ENCODE assay signal across 28 mouse cellular contexts in genomic region chr11:96174881-96175280, GRCm38 (mm10). TPM values are rescaled to one million over a fixed set of nuclear protein-coding genes. Genes with fewer than 3 reads are reported as not detected.
DNase-seq lines count a peak whose midpoint lies in the region; ATAC-seq lines count a peak whose summit lies in the region.
"Had no signal": no experiment of that assay in that cellular context is flagged by ENCODE, and none has a peak within 500 bp of the region (broad histone marks: within the 10 kb centered on the region; RNA-seq: fewer than 3 reads in every experiment).

No protein-coding gene starts in this region.

- no peak overlapping the region for H3K27ac ChIP-seq in hindbrain, embryonic 11.5 days (ENCODE audit: low read depth, low read length)
- H3K27ac ChIP-seq in hindbrain, embryonic 12.5 days = no peak overlapping the region
- no peak overlapping the region for H3K27ac ChIP-seq in neural tube, embryonic 15.5 days (replicated peaks)
- H3K27ac ChIP-seq: forebrain, embryonic 12.5 days; forebrain, embryonic 15.5 days; heart, embryonic 15.5 days; hindbrain, embryonic 10.5 days; hindbrain, embryonic 15.5 days had no signal

- no peak overlapping the region for H3K4me3 ChIP-seq in hindbrain, embryonic 11.5 days (ENCODE audit: low read depth, low read length)
- no peak overlapping the region for H3K4me3 ChIP-seq in hindbrain, embryonic 12.5 days
- no peak overlapping the region for H3K4me3 ChIP-seq in neural tube, embryonic 15.5 days (replicated peaks)
- H3K4me3 ChIP-seq: forebrain, embryonic 12.5 days; forebrain, embryonic 15.5 days; heart, embryonic 12.5 days; heart, embryonic 15.5 days; hindbrain, embryonic 10.5 days; hindbrain, embryonic 15.5 days had no signal

- no peaks in the 10 kb centered on the region for H3K36me3 ChIP-seq in hindbrain, embryonic 11.5 days (ENCODE audit: control insufficient read depth, insufficient read depth, low read length)
- H3K36me3 ChIP-seq in hindbrain, embryonic 12.5 days = no peaks in the 10 kb centered on the region
- H3K36me3 ChIP-seq in neural tube, embryonic 15.5 days = no peaks in the 10 kb centered on the region
- H3K36me3 ChIP-seq: forebrain, embryonic 12.5 days; forebrain, embryonic 15.5 days; G1E; heart, embryonic 12.5 days; heart, embryonic 15.5 days; hindbrain, embryonic 10.5 days; hindbrain, embryonic 15.5 days had no signal

- DNase-seq in embryo, embryonic 10.5 days (ENCODE audit: low spot score) = peak; percentile 45
- DNase-seq in embryo, embryonic 10 days (ENCODE audit: low spot score) = no peak
- DNase-seq in hindbrain, embryonic 11.5 days (ENCODE audit: low spot score) = peak; percentile 35
- DNase-seq in neural tube, embryonic 10.5 days (ENCODE audit: extremely low spot score, low spot score) = peak; percentile 46
- DNase-seq: adrenal gland, adult 2 months; adrenal gland, postnatal 14 days; cerebellum, adult 11 months; cerebellum, adult 2 months; cerebellum, adult 9-11 months; cerebellum, postnatal 25 days; gastrocnemius, postnatal 25 days; heart, adult 18-20 months; heart, postnatal 10 days; heart, postnatal 36 days had no signal

- ATAC-seq in hindbrain, embryonic 11.5 days (ENCODE audit: low FRiP score) = no peak
- ATAC-seq in hindbrain, embryonic 12.5 days (ENCODE audit: low FRiP score) = no peak
- no peak for ATAC-seq in neural tube, embryonic 15.5 days (ENCODE audit: low FRiP score)
- ATAC-seq: forebrain, embryonic 15.5 days; intestine, postnatal 0 days; Patski had no signal

- H3K4me2 ChIP-seq in hindbrain, embryonic 11.5 days (replicated peaks; ENCODE audit: low read depth, low read length) = no peak overlapping the region
- no peak overlapping the region for H3K4me2 ChIP-seq in hindbrain, embryonic 12.5 days (replicated peaks)
- no peak overlapping the region for H3K4me2 ChIP-seq in neural tube, embryonic 15.5 days
- H3K4me2 ChIP-seq: forebrain, embryonic 12.5 days; forebrain, embryonic 15.5 days; heart, embryonic 12.5 days; heart, embryonic 15.5 days; hindbrain, embryonic 15.5 days had no signal

- H3K4me1 ChIP-seq in hindbrain, embryonic 11.5 days (replicated peaks; ENCODE audit: control insufficient read depth, insufficient read depth, low read length) = no peaks in the 10 kb centered on the region
- no peaks in the 10 kb centered on the region for H3K4me1 ChIP-seq in hindbrain, embryonic 12.5 days
- no peaks in the 10 kb centered on the region for H3K4me1 ChIP-seq in neural tube, embryonic 15.5 days
- H3K4me1 ChIP-seq: forebrain, embryonic 12.5 days; forebrain, embryonic 15.5 days; hindbrain, embryonic 15.5 days had no signal

- no peak overlapping the region for H3K9ac ChIP-seq in hindbrain, embryonic 11.5 days (ENCODE audit: low read depth, low read length)
- no peak overlapping the region for H3K9ac ChIP-seq in hindbrain, embryonic 12.5 days
- H3K9ac ChIP-seq in neural tube, embryonic 15.5 days (replicated peaks) = no peak overlapping the region
- H3K9ac ChIP-seq: forebrain, embryonic 12.5 days; forebrain, embryonic 15.5 days; heart, embryonic 12.5 days; heart, embryonic 15.5 days; hindbrain, embryonic 15.5 days had no signal

- H3K9me3 ChIP-seq in hindbrain, embryonic 11.5 days (ENCODE audit: control insufficient read depth, low read length) = no peaks in the 10 kb centered on the region
- H3K9me3 ChIP-seq in hindbrain, embryonic 12.5 days (replicated peaks) = no peaks in the 10 kb centered on the region
- no peaks in the 10 kb centered on the region for H3K9me3 ChIP-seq in neural tube, embryonic 15.5 days (replicated peaks)
- H3K9me3 ChIP-seq: forebrain, embryonic 12.5 days; forebrain, embryonic 15.5 days; G1E; heart, embryonic 12.5 days; heart, embryonic 15.5 days; hindbrain, embryonic 10.5 days; hindbrain, embryonic 15.5 days had no signal

- WGBS in hindbrain, embryonic 11.5 days = 2% methylated on average over 6 of the region's 6 CpGs
- 2% methylated on average over 6 of the region's 6 CpGs for WGBS in hindbrain, embryonic 12.5 days
- WGBS in neural tube, embryonic 15.5 days = 2% methylated on average over 6 of the region's 6 CpGs

- peaks cover 95% of the 10 kb centered on the region for H3K27me3 ChIP-seq in hindbrain, embryonic 11.5 days (ENCODE audit: control insufficient read depth, insufficient read depth, low read length)
- peaks cover 100% of the 10 kb centered on the region for H3K27me3 ChIP-seq in hindbrain, embryonic 12.5 days
- peaks cover 93% of the 10 kb centered on the region for H3K27me3 ChIP-seq in neural tube, embryonic 15.5 days (replicated peaks)

RNA-seq across cellular contexts. Expression of gene Hoxb13, which starts 19.2 kb away (rescaled TPM):
- polyA plus RNA-seq in hindbrain, embryonic 11.5 days (2014; fragmentation: Nextera tagmentation; extraction: Ambion mirVana) = not detected in 2 replicates
- polyA plus RNA-seq in hindbrain, embryonic 12.5 days (2016; fragmentation: Nextera tagmentation; extraction: Ambion mirVana) = not detected in 2 replicates
- 0.15 and 1.9 TPM in 2 replicates for polyA plus RNA-seq in neural tube, embryonic 15.5 days (2015; fragmentation: Nextera tagmentation; extraction: Ambion mirVana)
- polyA plus RNA-seq: adrenal gland, adult 2 months; cerebellum, adult 2 months; embryonic facial prominence, embryonic 11.5 days; embryonic facial prominence, embryonic 14.5 days; forebrain, embryonic 12.5 days; forebrain, embryonic 15.5 days; heart, embryonic 12.5 days; heart, embryonic 15.5 days; hindbrain, embryonic 10.5 days; hindbrain, embryonic 15.5 days; intestine, embryonic 14.5 days; intestine, postnatal 0 days had no signal

RNA-seq across cellular contexts. Expression of gene Ttll6, which starts 41.3 kb away (rescaled TPM):
- polyA plus RNA-seq in hindbrain, embryonic 11.5 days (2014; fragmentation: Nextera tagmentation; extraction: Ambion mirVana) = 0.07 and 0.12 TPM in 2 replicates
- 0.13 and 0.15 TPM in 2 replicates for polyA plus RNA-seq in hindbrain, embryonic 12.5 days (2016; fragmentation: Nextera tagmentation; extraction: Ambion mirVana)
- polyA plus RNA-seq in neural tube, embryonic 15.5 days (2015; fragmentation: Nextera tagmentation; extraction: Ambion mirVana) = 0.23 and 0.46 TPM in 2 replicates
- polyA plus RNA-seq: adrenal gland, adult 2 months; embryonic facial prominence, embryonic 11.5 days; G1E; heart, embryonic 12.5 days had no signal
